Mouse (Mus musculus) embryonic fibroblast, embryonic 13.5 days (primary cell): ENCODE data around the gene Sik3.

ENCODE experiments used
- CTCF ChIP-seq: IDR thresholded peaks from 2 replicates; pipeline ENCODE4 v1.5.1; 2011; ENCODE audit warnings: mild to moderate bottlenecking, control low read depth, low read length, moderate library complexity, borderline replicate concordance; ENCODE audit not compliant: insufficient read depth
- POLR2A ChIP-seq: IDR thresholded peaks from 2 replicates; pipeline ENCODE4 v1.6.1; 2011; ENCODE audit warnings: low read depth, mild to moderate bottlenecking, control low read depth, low read length, moderate library complexity

DNA sequence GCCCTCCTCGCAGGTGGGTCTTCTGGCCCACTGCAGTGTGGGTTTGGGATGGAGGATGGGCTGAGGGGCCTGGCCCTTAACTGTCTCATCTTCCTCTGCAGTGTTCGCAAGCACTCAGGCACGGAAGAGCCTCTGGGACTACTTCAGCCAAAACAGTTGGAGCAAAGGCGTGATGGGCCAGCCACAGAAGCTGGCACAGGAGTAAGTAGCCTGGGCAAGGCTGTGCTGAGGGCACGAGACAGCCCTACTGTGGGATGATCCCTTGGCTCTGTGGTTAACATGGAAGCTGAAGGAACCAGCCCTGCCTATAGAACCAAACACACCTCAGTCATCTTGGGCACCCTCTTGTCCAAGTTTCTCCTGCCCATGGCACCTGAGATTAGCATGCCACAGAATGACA is 256.5 kb downstream of the Sik3 start:
- TF ChIP-seq CTCF (no peak), POLR2A (no peak)
